Mouse (Mus musculus): Measurements from ENCODE around the gene Gm10447. TPM values are rescaled to one million over a fixed set of nuclear protein-coding genes. Genes with fewer than 3 reads are reported as not detected.

Gene Gm10447
- total and polyA plus RNA-seq, 3 experiments, result not detected

DNA sequence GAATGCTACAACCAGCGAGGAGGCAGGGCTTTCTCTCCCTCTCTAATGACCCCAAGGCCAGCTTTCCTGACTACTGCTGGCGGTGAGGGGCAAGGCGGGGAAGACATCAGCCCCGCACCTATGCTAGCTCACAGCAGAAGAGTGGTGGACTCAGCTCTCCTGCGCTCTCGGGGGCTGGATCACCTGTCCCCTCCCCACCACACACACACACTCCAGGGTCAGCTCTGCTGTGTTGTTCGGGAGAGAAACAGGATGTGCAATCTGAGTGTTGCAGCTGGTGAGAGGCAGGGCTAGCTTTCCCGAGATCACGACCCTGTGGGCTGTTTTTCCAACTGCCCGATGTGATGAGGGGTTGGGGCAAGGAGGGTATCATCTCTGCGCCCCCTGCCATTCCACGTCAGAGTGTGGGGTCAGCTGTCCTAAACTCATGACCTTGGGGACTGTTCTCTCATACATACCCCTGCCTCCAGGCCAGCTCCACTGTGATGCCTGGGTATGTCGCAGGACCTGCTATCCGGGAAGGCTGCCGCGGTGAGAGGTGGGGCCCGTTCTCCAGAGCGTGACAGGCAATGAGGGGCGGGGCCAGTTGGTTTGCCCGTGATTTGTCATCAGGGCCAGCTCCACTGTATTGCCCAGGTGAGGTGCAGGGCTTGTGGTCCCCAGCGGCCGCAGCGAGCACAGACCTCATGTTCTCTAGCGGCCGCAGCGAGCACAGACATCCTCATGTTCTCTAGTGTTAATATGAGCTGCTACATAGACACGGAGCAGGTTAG, 30.1 kb upstream of the Gm10447 start:
- Histone ChIP-seq H3K9me3 (replicated peaks) (no peaks in the 10 kb centered on the region), H3K36me3 (replicated peaks) (no peaks in the 10 kb centered on the region), H3K4me3 (ENCODE audit: low read depth, low read length) (peak overlapping the region; percentile 10; the same call in 1 of the 2 replicates), H3K27me3 (ENCODE audit: insufficient read depth, low read length) (peaks cover 7% of the 10 kb centered on the region), H3K4me1 (ENCODE audit: insufficient read depth, low read depth, low read length) (peaks cover 46% of the 10 kb centered on the region)
- ATAC-seq (ENCODE audit: extremely low read depth, insufficient number of reproducible peaks, low FRiP score, poor library complexity, severe bottlenecking), result no peak
- no peak for DNase-seq (ENCODE audit: low spot score)
- TF ChIP-seq GATA2 (IDR thresholded peaks at IDR 0.05; ENCODE audit: borderline replicate concordance, low read depth, low read length) (no peak), TAL1 (conservative IDR thresholded peaks at IDR 0.05; ENCODE audit: low read depth, low read length) (no peak), CTCF (IDR thresholded peaks at IDR 0.05; ENCODE audit: low read depth, low read length) (no peak), POLR2AphosphoS5 (IDR thresholded peaks at IDR 0.05; ENCODE audit: insufficient replicate concordance, low read depth, low read length) (no peak), GATA1 (IDR thresholded peaks at IDR 0.05; ENCODE audit: borderline replicate concordance, low read length) (no peak)

DNA sequence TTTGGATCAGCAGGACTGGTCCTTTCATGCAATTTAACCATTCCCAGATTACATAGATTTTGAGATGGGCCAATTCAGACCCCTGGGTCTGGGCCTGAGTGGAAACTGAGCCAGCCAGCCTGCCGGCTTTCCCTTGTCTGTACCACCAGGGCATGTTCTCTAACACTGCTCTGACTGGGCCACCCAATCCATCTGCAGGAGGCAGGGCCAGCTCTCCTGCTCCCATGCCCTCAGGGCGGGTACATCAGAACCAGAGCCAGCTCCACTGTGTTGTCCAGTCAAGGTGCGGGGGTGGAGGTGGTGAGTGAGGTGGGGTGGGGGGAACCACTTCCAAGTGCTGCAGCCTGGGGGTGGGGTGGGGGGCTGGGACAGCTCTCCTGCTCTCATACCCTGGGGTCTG, 29.4 kb upstream of the Gm10447 start:
- TF ChIP-seq POLR2AphosphoS5 (IDR thresholded peaks at IDR 0.05; ENCODE audit: insufficient replicate concordance, low read depth, low read length), result no peak
- no peak for TF ChIP-seq GATA1 (IDR thresholded peaks at IDR 0.05; ENCODE audit: borderline replicate concordance, low read length)
- no peak for TF ChIP-seq GATA2 (IDR thresholded peaks at IDR 0.05; ENCODE audit: borderline replicate concordance, low read depth, low read length)
- no peak for TF ChIP-seq CTCF (IDR thresholded peaks at IDR 0.05; ENCODE audit: low read depth, low read length)
- no peak for TF ChIP-seq TAL1 (conservative IDR thresholded peaks at IDR 0.05; ENCODE audit: low read depth, low read length)
- Histone ChIP-seq H3K27me3 (ENCODE audit: insufficient read depth, low read length) (peaks cover 7% of the 10 kb centered on the region), H3K36me3 (replicated peaks) (no peaks in the 10 kb centered on the region), H3K4me1 (ENCODE audit: insufficient read depth, low read depth, low read length) (peaks cover 52% of the 10 kb centered on the region), H3K9me3 (replicated peaks) (no peaks in the 10 kb centered on the region), H3K4me3 (ENCODE audit: low read depth, low read length) (no peak overlapping the region)
- no peak for DNase-seq (ENCODE audit: low spot score)
- no peak for ATAC-seq (ENCODE audit: extremely low read depth, insufficient number of reproducible peaks, low FRiP score, poor library complexity, severe bottlenecking)

DNA sequence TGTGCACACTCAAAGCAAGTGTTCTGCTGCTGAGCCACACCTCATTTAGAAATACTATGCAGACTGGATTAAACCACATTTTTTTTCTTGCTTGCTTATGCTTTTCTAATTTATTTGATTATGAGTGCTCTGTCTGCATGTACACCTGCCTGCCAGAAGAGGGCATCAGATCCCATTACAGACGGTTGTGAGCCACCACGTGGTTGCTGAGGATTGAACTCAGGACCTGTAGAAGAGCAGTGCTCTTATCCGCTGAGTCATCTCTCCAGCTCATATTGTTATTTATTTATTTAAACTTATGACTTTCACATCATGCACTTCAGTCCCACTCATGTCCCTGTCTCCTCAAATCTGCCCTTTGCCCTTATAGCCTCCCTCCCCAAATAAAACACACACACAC, 28.8 kb upstream of the Gm10447 start:
- no peak for ATAC-seq (ENCODE audit: extremely low read depth, insufficient number of reproducible peaks, low FRiP score, poor library complexity, severe bottlenecking)
- H3K9me3 ChIP-seq (replicated peaks), result no peaks in the 10 kb centered on the region
- H3K4me3 ChIP-seq (ENCODE audit: low read depth, low read length), result no peak overlapping the region
- no peaks in the 10 kb centered on the region for H3K36me3 ChIP-seq (replicated peaks)
- DNase-seq (ENCODE audit: low spot score), result no peak
- peaks cover 7% of the 10 kb centered on the region for H3K27me3 ChIP-seq (ENCODE audit: insufficient read depth, low read length)
- peaks cover 57% of the 10 kb centered on the region for H3K4me1 ChIP-seq (ENCODE audit: insufficient read depth, low read depth, low read length)
- TF ChIP-seq TAL1 (conservative IDR thresholded peaks at IDR 0.05; ENCODE audit: low read depth, low read length) (no peak), CTCF (IDR thresholded peaks at IDR 0.05; ENCODE audit: low read depth, low read length) (0 out of 2 replicates have a peak, but pooled peaks have one; percentile 24)

DNA sequence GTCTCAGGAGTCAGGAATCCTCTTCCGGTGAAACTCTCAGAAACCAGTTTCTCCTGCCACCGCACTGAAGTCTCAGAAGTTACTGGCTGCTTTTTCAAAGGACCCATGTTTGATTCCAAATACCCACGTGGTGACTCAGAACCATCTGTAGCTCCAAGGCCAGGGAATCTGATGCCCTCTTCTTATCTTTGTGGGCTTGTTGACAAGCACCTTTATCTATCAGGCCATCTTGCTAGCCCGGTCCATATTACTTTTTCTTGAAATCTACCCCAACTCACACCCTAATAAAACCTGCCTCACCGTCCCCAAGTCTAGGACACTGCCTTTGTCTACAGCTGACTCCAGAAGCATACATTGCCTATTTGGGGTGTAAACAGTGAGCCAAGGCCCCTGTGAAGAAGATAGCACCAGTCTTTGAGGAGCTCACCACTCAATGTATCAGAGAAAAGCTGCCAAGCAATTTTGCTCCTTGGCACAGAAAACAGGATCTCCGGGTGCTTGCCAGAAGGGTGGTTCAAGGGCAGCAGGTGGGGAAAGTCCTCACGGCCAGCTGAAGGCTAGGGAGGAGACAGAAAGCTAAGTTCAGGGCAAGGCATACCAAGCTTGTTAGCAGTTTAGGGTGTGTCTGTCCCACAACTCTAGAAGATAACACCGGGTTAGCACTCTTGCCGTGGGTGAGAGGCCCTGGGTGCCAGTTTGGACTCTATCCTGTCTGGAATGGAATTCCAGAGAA, 26.4 kb upstream of the Gm10447 start:
- DNase-seq (ENCODE audit: low spot score) (peak; percentile 37), ATAC-seq (ENCODE audit: extremely low read depth, insufficient number of reproducible peaks, low FRiP score, poor library complexity, severe bottlenecking) (peak; percentile 32; the same call in 1 of the 2 replicates)
- peak overlapping the region; percentile 27; the same call in 1 of the 2 replicates for H3K4me3 ChIP-seq (ENCODE audit: low read depth, low read length)
- H3K36me3 ChIP-seq (replicated peaks), result peaks cover 6% of the 10 kb centered on the region
- H3K9me3 ChIP-seq (replicated peaks), result peaks cover 12% of the 10 kb centered on the region
- TF ChIP-seq GATA2 (IDR thresholded peaks at IDR 0.05; ENCODE audit: borderline replicate concordance, low read depth, low read length) (no peak), TAL1 (conservative IDR thresholded peaks at IDR 0.05; ENCODE audit: low read depth, low read length) (peak; percentile 88)
- peaks cover 76% of the 10 kb centered on the region for H3K4me1 ChIP-seq (ENCODE audit: insufficient read depth, low read depth, low read length)
- H3K27me3 ChIP-seq (ENCODE audit: insufficient read depth, low read length), result peaks cover 14% of the 10 kb centered on the region

DNA sequence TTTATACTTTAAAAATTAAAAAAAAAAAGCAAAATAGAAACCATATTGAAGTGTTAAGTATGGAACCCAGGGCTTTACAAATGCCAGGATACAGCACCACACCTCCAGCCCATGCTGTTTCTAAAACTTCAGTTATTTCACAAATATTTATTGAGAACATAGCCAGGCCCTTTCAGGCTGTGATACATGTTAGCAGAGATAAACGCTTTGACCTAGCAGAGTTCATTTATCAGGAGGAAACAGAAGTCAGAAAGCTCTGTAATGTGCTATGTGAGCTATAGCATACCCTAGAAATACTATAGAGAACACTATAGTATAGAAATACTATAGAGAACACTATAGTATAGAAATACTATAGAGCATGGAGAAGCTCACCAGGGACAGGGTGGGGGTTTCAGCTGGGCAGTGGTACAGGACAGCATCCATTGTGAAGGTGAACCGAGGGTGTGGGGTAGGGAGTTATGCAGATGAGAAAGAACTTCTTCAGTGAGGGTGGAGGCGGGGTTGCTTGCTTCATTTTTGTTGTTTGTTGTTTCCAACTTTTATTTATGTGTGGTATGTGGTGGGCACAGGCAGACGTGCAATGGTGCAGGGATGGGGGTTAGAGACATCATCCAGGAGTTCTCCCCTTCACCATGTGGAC, 24.3 kb upstream of the Gm10447 start:
- Histone ChIP-seq H3K4me3 (ENCODE audit: low read depth, low read length) (no peak overlapping the region; the same call in 1 of the 2 replicates), H3K9me3 (replicated peaks) (peaks cover 13% of the 10 kb centered on the region), H3K4me1 (ENCODE audit: insufficient read depth, low read depth, low read length) (peaks cover 72% of the 10 kb centered on the region), H3K27me3 (ENCODE audit: insufficient read depth, low read length) (peaks cover 7% of the 10 kb centered on the region; the same call in 1 of the 2 replicates), H3K36me3 (replicated peaks) (peaks cover 12% of the 10 kb centered on the region)
- DNase-seq (ENCODE audit: low spot score) (peak; percentile 39), ATAC-seq (ENCODE audit: extremely low read depth, insufficient number of reproducible peaks, low FRiP score, poor library complexity, severe bottlenecking) (peak; percentile 77)
- no peak for TF ChIP-seq GATA1 (IDR thresholded peaks at IDR 0.05; ENCODE audit: borderline replicate concordance, low read length)
- TF ChIP-seq TAL1 (conservative IDR thresholded peaks at IDR 0.05; ENCODE audit: low read depth, low read length), result peak; percentile 77

DNA sequence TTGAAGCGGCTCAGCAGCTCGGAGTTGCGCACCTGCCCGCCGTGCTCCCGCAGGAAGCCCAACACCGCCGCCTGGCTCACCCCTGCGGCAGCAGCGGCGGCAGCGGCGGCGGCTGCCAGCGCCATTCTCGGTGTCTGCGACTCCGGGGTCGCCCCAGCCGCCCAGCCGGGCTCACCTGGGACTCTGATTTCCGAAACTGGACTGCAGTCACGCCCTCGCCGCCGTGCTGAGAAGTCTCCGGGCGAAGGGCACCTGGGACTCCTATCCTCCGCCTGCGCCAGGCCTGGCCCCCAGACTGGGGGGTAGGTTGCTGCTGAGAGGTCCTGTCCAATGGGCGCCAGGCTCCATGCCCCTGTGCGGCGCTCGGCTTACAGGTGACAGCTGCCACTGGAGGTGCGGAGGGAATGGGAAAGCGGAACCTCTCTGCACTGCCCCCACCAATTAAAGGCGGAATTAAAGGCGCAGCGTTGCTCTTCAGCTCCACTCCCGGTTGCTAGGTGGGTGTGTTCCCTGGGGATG, 22.9 kb upstream of the Gm10447 start, which contains the start of the genes Gm9945 and Sowaha:
TSS of gene Gm9945 (plus strand) at position 384 of the 519 bp plus-strand sequence.
TSS of gene Sowaha (minus strand) at position 492 of the 519 bp plus-strand sequence.
- ATAC-seq (ENCODE audit: extremely low read depth, insufficient number of reproducible peaks, low FRiP score, poor library complexity, severe bottlenecking) (no peak), DNase-seq (ENCODE audit: low spot score) (peak; percentile 69)
- H3K9me3 ChIP-seq (replicated peaks), result peaks cover 13% of the 10 kb centered on the region
- peaks cover 64% of the 10 kb centered on the region for H3K4me1 ChIP-seq (ENCODE audit: insufficient read depth, low read depth, low read length)
- H3K27me3 ChIP-seq (ENCODE audit: insufficient read depth, low read length), result peaks cover 9% of the 10 kb centered on the region
- peak within 1 kb of the TSS; percentile 81 for H3K4me3 ChIP-seq (ENCODE audit: low read depth, low read length)
- H3K36me3 ChIP-seq (replicated peaks), result peaks cover 12% of the 10 kb centered on the region
- TF ChIP-seq POLR2AphosphoS5 (IDR thresholded peaks at IDR 0.05; ENCODE audit: insufficient replicate concordance, low read depth, low read length) (no peak), GATA2 (IDR thresholded peaks at IDR 0.05; ENCODE audit: borderline replicate concordance, low read depth, low read length) (no peak), CTCF (IDR thresholded peaks at IDR 0.05; ENCODE audit: low read depth, low read length) (no peak), TAL1 (conservative IDR thresholded peaks at IDR 0.05; ENCODE audit: low read depth, low read length) (no peak), GATA1 (IDR thresholded peaks at IDR 0.05; ENCODE audit: borderline replicate concordance, low read length) (no peak)

All from G1E (cell line).